Mouse (Mus musculus): Measurements from ENCODE around the gene Simc1. TPM values are rescaled to one million over a fixed set of nuclear protein-coding genes. Genes with fewer than 3 reads are reported as not detected.

Gene Simc1
- total RNA-seq, 2 experiments from 2014 or later, result 2.0 to 2.4 TPM

DNA sequence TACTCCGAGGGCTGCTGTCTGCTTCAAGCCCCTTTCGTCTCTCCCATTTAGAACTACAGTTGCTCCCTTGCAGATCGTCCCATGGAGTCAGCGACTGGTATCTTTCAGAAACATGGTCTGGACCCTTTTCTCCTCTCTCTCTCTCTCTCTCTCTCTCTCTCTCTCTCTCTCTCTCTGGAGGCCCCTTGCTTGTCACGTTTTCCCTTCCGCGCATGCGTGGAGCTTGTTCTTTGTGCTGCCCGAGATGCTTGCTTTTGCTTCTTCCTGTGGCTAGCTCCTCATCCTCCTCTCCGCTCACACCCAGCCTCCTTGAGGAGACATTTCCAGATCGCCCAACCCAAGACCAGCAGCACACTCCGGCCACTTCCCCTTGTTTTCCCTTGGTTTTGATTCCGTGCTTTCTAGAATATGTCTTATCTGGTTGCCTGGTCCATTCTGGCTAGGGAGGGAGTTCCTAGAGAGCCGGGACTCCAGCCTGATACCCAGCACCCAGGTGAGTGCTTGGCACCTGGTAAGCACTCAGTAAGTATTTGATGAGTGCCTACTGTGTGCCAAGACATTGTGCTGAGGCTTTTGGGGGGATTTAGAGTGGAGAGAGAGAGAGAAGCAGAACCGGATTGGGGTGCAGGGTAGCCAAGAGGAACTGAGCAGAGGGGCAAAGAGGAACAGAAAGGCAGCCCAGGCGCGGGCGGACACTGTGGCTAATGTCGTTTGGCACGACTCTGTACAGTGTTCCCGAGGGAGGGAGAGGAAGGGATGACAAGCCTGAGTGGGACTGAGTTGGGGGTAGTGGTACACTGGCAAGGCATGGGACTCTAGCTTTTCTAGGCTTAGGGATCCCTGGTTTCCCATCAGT is 74.3 kb downstream of the Simc1 start:
- intact Hi-C loops (cut with DNase I), result loop anchor here (5.0 kb wide), 1 partner anchor 44 kb away; the partner anchor contains the start of gene Faf2
- no peak for DNase-seq (ENCODE audit: low spot score)

- no peak for DNase-seq (ENCODE audit: low spot score)
- intact Hi-C loops (cut with DNase I), result no loop called here
These were observed 77.8 kb downstream of the Simc1 start for GRCm38 (mm10) chr13:54581385-54581784.

GRCm38 (mm10) chr13:54582126-54582525 is 78.5 kb downstream of the Simc1 start:
- intact Hi-C loops (cut with DNase I), result no loop called here
- no peak for DNase-seq (ENCODE audit: low spot score)

- no peak for DNase-seq (ENCODE audit: low spot score)
- intact Hi-C loops (cut with DNase I), result no loop called here
These were observed 79.3 kb downstream of the Simc1 start for GRCm38 (mm10) chr13:54582860-54583259.

DNA sequence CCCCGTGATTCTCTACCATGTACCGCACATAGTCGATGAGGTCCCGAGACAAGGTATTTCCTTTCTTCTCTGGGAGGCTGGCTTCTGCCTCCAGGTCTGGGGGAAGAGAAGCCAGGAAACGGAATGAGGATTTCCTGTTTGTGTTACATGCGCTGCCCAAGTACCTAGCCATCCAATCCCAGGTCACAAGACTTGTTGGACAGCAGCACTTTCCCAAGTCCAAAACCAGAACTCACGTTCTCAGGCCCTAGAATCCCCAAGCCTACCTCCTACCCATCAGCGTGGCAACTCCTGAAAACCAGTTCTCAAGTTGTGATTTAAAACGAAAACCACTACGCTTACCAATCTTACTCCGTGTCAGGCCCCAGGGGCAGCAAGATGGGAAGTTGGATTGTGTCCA is 82.3 kb downstream of the Simc1 start:
- DNase-seq (ENCODE audit: low spot score), result no peak
- intact Hi-C loops (cut with DNase I), result no loop called here

- intact Hi-C loops (cut with DNase I), result loop anchor here (2.0 kb wide), 1 partner anchor 25 kb away; the partner anchor contains the start of gene 4833439L19Rik
These were observed 85.9 kb downstream of the Simc1 start for GRCm38 (mm10) chr13:54589414-54589995.

DNA sequence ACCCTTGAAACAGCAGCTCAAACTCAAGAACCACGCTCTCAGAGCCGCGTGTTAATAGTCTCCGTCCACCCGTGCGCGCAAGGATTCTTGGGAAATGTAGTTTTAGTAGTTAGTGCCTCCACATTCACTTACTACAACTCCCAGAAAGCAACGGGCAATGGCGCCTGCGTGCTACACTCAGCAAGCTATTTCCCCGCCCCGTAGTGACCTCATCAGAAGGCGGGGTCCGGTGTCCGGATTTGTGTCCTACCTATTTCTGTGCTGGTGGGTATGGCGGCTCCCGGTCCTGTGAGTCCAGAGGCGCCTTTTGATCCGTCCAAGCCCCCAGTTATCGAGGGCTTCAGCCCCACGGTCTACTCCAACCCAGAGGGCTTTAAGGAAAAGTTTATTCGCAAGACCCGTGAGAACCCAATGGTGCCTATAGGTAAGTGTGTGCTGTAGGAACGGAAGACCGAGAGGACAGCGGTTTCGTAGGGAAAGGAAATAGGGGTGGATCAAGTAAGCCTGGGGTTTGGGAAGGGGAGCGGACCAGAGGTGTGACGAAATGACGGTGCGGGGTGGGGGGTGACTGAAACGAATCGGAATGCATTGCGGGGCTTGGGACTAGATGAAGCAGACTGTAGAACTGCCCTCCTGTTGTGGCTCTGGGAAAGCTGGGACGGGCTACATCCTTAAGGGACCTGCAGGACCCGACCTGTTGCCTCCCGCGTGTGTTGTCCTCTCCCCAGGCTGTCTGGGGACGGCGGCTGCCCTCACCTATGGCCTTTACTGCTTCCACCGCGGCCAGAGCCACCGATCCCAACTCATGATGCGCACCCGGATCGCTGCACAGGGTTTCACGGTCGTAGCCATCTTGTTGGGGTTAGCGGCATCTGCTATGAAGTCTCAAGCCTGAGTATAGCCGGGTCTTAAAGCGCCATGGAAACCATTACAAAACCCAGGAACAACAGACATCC is 86.7 kb downstream of the Simc1 start, which contains the start of the genes Nop16 and Higd2a:
TSS of gene Nop16 (minus strand) at position 95 of the 956 bp plus-strand sequence.
TSS of gene Higd2a (plus strand) at position 212 of the 956 bp plus-strand sequence.
- intact Hi-C loops (cut with DNase I), result loop anchor here (2.0 kb wide), 3 partner anchors 17 to 31 kb away; partner anchors contain the start of genes 4833439L19Rik and Faf2
- peak; percentile 94 for DNase-seq (ENCODE audit: low spot score)

More at GRCm38 (mm10) chr13:54589414-54589995, 85.9 kb downstream of the Simc1 start:
- DNase-seq (ENCODE audit: low spot score), result no peak

- intact Hi-C loops (cut with DNase I), result loop anchor here (2.0 kb wide), 2 partner anchors 15 to 29 kb away; partner anchors contain the start of gene Faf2
- DNase-seq (ENCODE audit: low spot score), result no peak
These were observed 88.3 kb downstream of the Simc1 start for GRCm38 (mm10) chr13:54591776-54592356.

DNA sequence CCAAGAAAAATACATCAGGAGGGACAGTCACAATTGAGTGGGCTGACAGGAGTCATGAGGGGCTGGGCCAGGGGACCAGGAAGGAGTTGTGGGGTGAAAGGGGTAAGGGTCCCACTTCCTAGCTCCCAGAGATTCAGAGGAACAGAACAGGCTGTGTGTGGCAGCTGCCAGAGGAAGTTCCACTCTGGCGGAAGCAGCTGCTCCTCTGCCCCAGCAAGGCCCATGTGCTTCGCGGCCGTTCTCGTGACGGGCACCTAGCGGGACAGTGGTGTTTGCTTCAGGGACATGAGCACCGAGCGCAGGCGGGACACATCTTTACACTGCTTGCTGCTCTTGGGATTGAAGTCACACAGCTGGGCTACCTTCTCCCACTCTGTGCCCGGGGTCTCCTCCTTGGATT is 90.0 kb downstream of the Simc1 start:
- intact Hi-C loops (cut with DNase I), result no loop called here
- no peak for DNase-seq (ENCODE audit: low spot score)

DNA sequence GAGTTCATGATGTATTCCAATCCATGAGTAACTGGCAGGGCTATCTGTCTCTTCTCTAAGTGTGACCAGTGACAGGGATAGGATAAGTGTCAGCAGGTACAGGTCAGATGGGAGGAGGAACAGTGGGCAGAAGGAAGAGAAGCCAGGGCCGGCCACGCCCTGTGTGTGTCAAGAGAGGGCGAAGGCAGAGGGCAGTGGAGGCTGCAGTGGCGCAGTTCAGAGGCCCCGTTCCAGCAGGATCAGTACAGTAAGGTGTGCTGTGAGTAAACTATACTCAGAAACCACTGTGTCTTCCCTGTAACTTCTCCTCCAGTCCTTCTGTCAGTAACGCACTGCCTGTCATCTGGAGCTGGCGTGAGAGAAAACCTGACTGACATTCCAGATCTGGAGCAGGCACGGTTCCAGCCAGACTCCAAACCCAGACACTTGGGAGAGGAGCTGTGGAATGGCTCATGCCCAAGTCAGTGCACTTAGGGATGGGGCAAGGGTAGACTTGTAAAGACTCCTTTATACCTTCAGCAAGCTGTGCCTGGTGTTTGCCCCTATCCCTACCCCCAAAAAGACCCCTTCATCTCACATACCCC is 92.6 kb downstream of the Simc1 start:
- DNase-seq (ENCODE audit: low spot score), result no peak
- intact Hi-C loops (cut with DNase I), result no loop called here

DNA sequence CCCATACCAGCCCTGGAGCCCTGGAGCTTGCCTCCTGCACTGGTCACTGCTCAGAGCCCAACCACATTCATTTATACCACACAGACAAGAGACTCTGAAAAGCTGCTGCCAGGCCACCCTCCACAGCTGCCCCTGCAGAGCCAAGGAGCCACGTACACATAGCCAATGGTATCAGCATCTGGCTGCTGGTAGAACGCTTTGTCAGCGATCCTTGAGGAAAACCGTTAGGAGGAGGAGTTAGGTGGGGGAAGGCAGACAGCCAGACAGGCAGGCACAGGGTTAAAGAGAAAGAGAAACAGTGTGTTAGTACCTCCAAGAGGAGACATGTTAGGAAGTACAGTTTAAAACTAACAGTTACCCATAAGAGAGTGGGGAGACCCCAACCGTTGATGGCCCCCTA is 93.3 kb downstream of the Simc1 start:
- no peak for DNase-seq (ENCODE audit: low spot score)
- intact Hi-C loops (cut with DNase I), result no loop called here

DNA sequence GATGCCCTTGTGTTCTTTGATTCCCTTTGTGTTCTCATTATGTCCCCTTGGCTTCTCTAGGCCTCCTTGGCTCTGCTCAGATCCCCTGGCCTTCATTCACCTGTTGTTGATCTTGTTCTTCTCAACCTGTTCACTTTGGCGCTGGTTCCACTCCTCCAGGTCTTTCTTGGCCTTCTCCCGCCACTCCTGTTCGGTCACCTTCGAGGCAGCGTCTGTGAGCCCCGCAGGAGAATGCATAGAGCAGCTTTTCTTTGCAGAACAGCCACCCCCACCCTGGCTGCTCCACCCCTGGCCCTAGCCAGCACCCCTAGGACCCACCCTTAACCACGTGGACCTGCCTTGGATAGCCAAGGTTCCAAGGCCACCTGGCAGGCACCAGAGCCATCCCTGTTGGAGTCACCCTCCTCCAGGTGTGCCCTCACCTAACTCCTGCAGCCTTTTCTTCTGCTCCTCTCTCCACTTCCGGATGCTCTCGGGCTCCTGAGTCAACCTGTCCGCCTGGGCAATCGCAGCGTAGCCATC is 95.1 kb downstream of the Simc1 start:
- no peak for DNase-seq (ENCODE audit: low spot score)
- intact Hi-C loops (cut with DNase I), result no loop called here

Small RNA genes lying within 50 kb of the gene (microRNA-seq; reads per million reads assigned to microRNA genes)
- gene Gm24195, result not detected

Other genes starting within 250 kb of the Simc1 start
- gene Cplx2, start 132.4 kb upstream of the Simc1 start, total RNA-seq (2021), result 1 to 10 TPM; 2.7 to 2.8 TPM
- gene Thoc3, start 34.9 kb upstream of the Simc1 start, total RNA-seq (2021), result 10 to 100 TPM; 17.7 to 23.4 TPM
- gene 4833439L19Rik, start 61.7 kb downstream of the Simc1 start, total RNA-seq (2021), result 10 to 100 TPM; 88.2 to 99.5 TPM
- gene Arl10, start 71.2 kb downstream of the Simc1 start, total RNA-seq (2021), result 1 to 10 TPM; 4.5 to 6.1 TPM
- 10 to 100 TPM; 15.2 to 15.6 TPM for gene Nop16, start 86.3 kb downstream of the Simc1 start, total RNA-seq (2021)
- gene Higd2a, start 86.4 kb downstream of the Simc1 start, total RNA-seq (2021), result 100 to 1,000 TPM; 202 to 205 TPM
- gene Cltb, start 107.6 kb downstream of the Simc1 start, total RNA-seq (2021), result 10 to 100 TPM; 92.6 to 99.7 TPM
- gene Faf2, start 118.0 kb downstream of the Simc1 start, total RNA-seq (2021), result 10 to 100 TPM; 20.0 to 23.3 TPM
- 10 to 100 TPM; 45.2 to 54.2 TPM for gene Rnf44, start 190.1 kb downstream of the Simc1 start, total RNA-seq (2021)
- not detected for gene Cdhr2, start 197.7 kb downstream of the Simc1 start, total RNA-seq (2021)
- gene Gprin1, start 246.1 kb downstream of the Simc1 start, total RNA-seq (2021), result not detected